Mouse (Mus musculus) liver, embryonic 13.5 days (tissue): ENCODE results near the gene Slc29a3. TPM values are rescaled to one million over a fixed set of nuclear protein-coding genes. Genes with fewer than 3 reads are reported as not detected.
"Not testable (repeated sequence)": the region's sequence is repeated elsewhere in the genome, so short reads cannot be mapped to it uniquely, and the experiment has no call there.

Experiments used
- ATAC-seq: fragments of 200-750 bp; cut with Nextera tagmentation; 2 replicates; pipeline ENCODE4 v1.8.0; 2017; ENCODE audit warnings: low read depth, mild to moderate bottlenecking, moderate number of reproducible peaks, moderate library complexity
- DNase-seq: peaks from one replicate; pipeline ENCODE4 v3.0.0; 2022
- H3K27ac ChIP-seq: fragments of 300-500 bp; sonication (generic); 2 replicates; pipeline ENCODE4 v1.5.1; 2015; ENCODE audit warnings: moderate library complexity, mild to moderate bottlenecking, inconsistent platforms
- H3K27me3 ChIP-seq: fragments of 300-500 bp; sonication (generic); 2 replicates; pipeline ENCODE4 v1.6.1; 2015; ENCODE audit warnings: mild to moderate bottlenecking, inconsistent platforms
- H3K36me3 ChIP-seq: fragments of 300-500 bp; sonication (generic); 2 replicates; pipeline ENCODE4 v1.6.1; 2015; ENCODE audit warnings: mild to moderate bottlenecking, inconsistent platforms
- H3K4me1 ChIP-seq: fragments of 300-500 bp; sonication (generic); replicated peaks from 2 replicates; pipeline ENCODE4 v1.6.1; 2015; ENCODE audit warnings: inconsistent platforms
- H3K4me2 ChIP-seq: fragments of 300-500 bp; sonication (generic); 2 replicates; pipeline ENCODE4 v1.6.1; 2015; ENCODE audit warnings: inconsistent platforms, mild to moderate bottlenecking, moderate library complexity
- H3K4me3 ChIP-seq: fragments of 300-500 bp; sonication (generic); replicated peaks from 2 replicates; pipeline ENCODE4 v1.5.1; 2015; ENCODE audit warnings: mild to moderate bottlenecking, inconsistent platforms
- H3K9ac ChIP-seq: fragments of 300-500 bp; sonication (generic); 2 replicates; pipeline ENCODE4 v1.6.1; 2015; ENCODE audit warnings: mild to moderate bottlenecking, inconsistent platforms
- H3K9me3 ChIP-seq: fragments of 300-500 bp; sonication (generic); replicated peaks from 2 replicates; pipeline ENCODE4 v1.6.1; 2016; ENCODE audit warnings: inconsistent platforms
- WGBS: fragments of 180-500 bp; shearing (Covaris S2); methylation state at CpG from one replicate; pipeline ENCODE4 v1.1.7; 2015; ENCODE audit not compliant: insufficient replicate concordance; 5-methylcytosine and 5-hydroxymethylcytosine counted together
- polyA plus RNA-seq: library from polyadenylated mRNA; unstranded; fragments of >200 nt; fragmentation: Nextera tagmentation; extraction: Ambion mirVana; gene quantifications from 2 replicates; pipeline ENCODE4 v1.2.1, GENCODE M21; 2015

Gene Slc29a3
- polyA plus RNA-seq, 1 experiment from 2014 or later: 4.3 TPM

- H3K4me3 ChIP-seq: no peak overlapping the region
- no peaks in the 10 kb centered on the region for H3K9me3 ChIP-seq
- WGBS: 55% methylated on average over 12 of the region's 12 CpGs
- H3K4me1 ChIP-seq: no peaks in the 10 kb centered on the region
- DNase-seq (no peak), ATAC-seq (no peak)
- no peaks in the 10 kb centered on the region for H3K27me3 ChIP-seq
- H3K9ac ChIP-seq: no peak overlapping the region
- no peak overlapping the region for H3K27ac ChIP-seq
- H3K4me2 ChIP-seq: no peak overlapping the region
- H3K36me3 ChIP-seq: no peaks in the 10 kb centered on the region
Observed at GRCm38 (mm10) chr10:60721640-60722039, 31.0 kb downstream of the Slc29a3 start.

- Histone ChIP-seq H3K4me2 (no peak overlapping the region), H3K27me3 (no peaks in the 10 kb centered on the region), H3K36me3 (peaks cover 10% of the 10 kb centered on the region), H3K9ac (no peak overlapping the region), H3K4me1 (no peaks in the 10 kb centered on the region), H3K9me3 (no peaks in the 10 kb centered on the region), H3K27ac (no peak overlapping the region), H3K4me3 (no peak overlapping the region)
- WGBS: 62% methylated on average over 5 of the region's 5 CpGs
- DNase-seq (no peak), ATAC-seq (no peak)
Observed at GRCm38 (mm10) chr10:60720461-60720860, 32.1 kb downstream of the Slc29a3 start.

GRCm38 (mm10) chr10:60718491-60718890 lies 34.1 kb downstream of the Slc29a3 start:
- H3K9ac ChIP-seq: no peak overlapping the region
- no peak for ATAC-seq
- no peaks in the 10 kb centered on the region for H3K9me3 ChIP-seq
- 52% methylated on average over 2 of the region's 2 CpGs for WGBS
- H3K27ac ChIP-seq: no peak overlapping the region
- H3K4me3 ChIP-seq: no peak overlapping the region
- no peaks in the 10 kb centered on the region for H3K27me3 ChIP-seq
- H3K4me2 ChIP-seq: no peak overlapping the region
- no peaks in the 10 kb centered on the region for H3K4me1 ChIP-seq
- peaks cover 22% of the 10 kb centered on the region for H3K36me3 ChIP-seq
- no peak for DNase-seq

- WGBS: 59% methylated on average over 3 of the region's 3 CpGs
- H3K9ac ChIP-seq: no peak overlapping the region
- H3K9me3 ChIP-seq: no peaks in the 10 kb centered on the region
- no peak overlapping the region for H3K4me2 ChIP-seq
- no peaks in the 10 kb centered on the region for H3K27me3 ChIP-seq
- DNase-seq (no peak), ATAC-seq (0 out of 2 replicates have a peak, but pooled peaks have one; percentile 20)
- H3K36me3 ChIP-seq: peaks cover 22% of the 10 kb centered on the region
- no peaks in the 10 kb centered on the region for H3K4me1 ChIP-seq
- no peak overlapping the region for H3K4me3 ChIP-seq
- H3K27ac ChIP-seq: no peak overlapping the region
Observed at GRCm38 (mm10) chr10:60716449-60716848, 36.1 kb downstream of the Slc29a3 start.

- not testable (repeated sequence) for ATAC-seq, DNase-seq, H3K27me3 ChIP-seq, H3K4me1 ChIP-seq, H3K9me3 ChIP-seq, H3K27ac ChIP-seq, H3K4me2 ChIP-seq, H3K9ac ChIP-seq, H3K4me3 ChIP-seq
- peaks cover 22% of the 10 kb centered on the region for H3K36me3 ChIP-seq
- 46% methylated on average over 8 of the region's 8 CpGs for WGBS
Observed at GRCm38 (mm10) chr10:60712299-60712698, 40.3 kb downstream of the Slc29a3 start.

- Histone ChIP-seq H3K4me2 (no peak overlapping the region), H3K9me3 (no peaks in the 10 kb centered on the region), H3K27me3 (no peaks in the 10 kb centered on the region), H3K4me1 (no peaks in the 10 kb centered on the region), H3K9ac (no peak overlapping the region), H3K27ac (no peak overlapping the region), H3K36me3 (peaks cover under 1% of the 10 kb centered on the region; the same call in 1 of the 2 replicates), H3K4me3 (no peak overlapping the region)
- ATAC-seq: peak; percentile 73
- DNase-seq: no peak
- WGBS: 60% methylated on average over 5 of the region's 5 CpGs
Observed at GRCm38 (mm10) chr10:60708837-60709236, 43.8 kb downstream of the Slc29a3 start.

- no peak overlapping the region for H3K27ac ChIP-seq
- ATAC-seq: no peak
- no peaks in the 10 kb centered on the region for H3K36me3 ChIP-seq
- no peaks in the 10 kb centered on the region for H3K4me1 ChIP-seq
- H3K9me3 ChIP-seq: no peaks in the 10 kb centered on the region
- 59% methylated on average over 4 of the region's 4 CpGs for WGBS
- H3K4me3 ChIP-seq: no peak overlapping the region
- H3K27me3 ChIP-seq: no peaks in the 10 kb centered on the region
- no peak overlapping the region for H3K4me2 ChIP-seq
- no peak overlapping the region for H3K9ac ChIP-seq
- no peak for DNase-seq
Observed at GRCm38 (mm10) chr10:60706268-60706667, 46.3 kb downstream of the Slc29a3 start.

- no peak overlapping the region for H3K4me3 ChIP-seq
- H3K4me2 ChIP-seq: no peak overlapping the region
- H3K4me1 ChIP-seq: no peaks in the 10 kb centered on the region
- no peak overlapping the region for H3K27ac ChIP-seq
- H3K27me3 ChIP-seq: no peaks in the 10 kb centered on the region
- H3K9ac ChIP-seq: no peak overlapping the region
- H3K36me3 ChIP-seq: no peaks in the 10 kb centered on the region
- WGBS: 41% methylated on average over 2 of the region's 2 CpGs
- no peaks in the 10 kb centered on the region for H3K9me3 ChIP-seq
- no peak for ATAC-seq
- DNase-seq: no peak
Observed at GRCm38 (mm10) chr10:60705134-60705533, 47.5 kb downstream of the Slc29a3 start.

GRCm38 (mm10) chr10:60697775-60698174 lies 54.8 kb downstream of the Slc29a3 start:
- DNase-seq (no peak), ATAC-seq (no peak)
- H3K4me1 ChIP-seq: no peaks in the 10 kb centered on the region
- no peaks in the 10 kb centered on the region for H3K9me3 ChIP-seq
- H3K9ac ChIP-seq: no peak overlapping the region
- 53% methylated on average over 6 of the region's 6 CpGs for WGBS
- no peak overlapping the region for H3K27ac ChIP-seq
- H3K27me3 ChIP-seq: peaks cover 9% of the 10 kb centered on the region; the same call in 1 of the 2 replicates
- H3K36me3 ChIP-seq: no peaks in the 10 kb centered on the region
- no peak overlapping the region for H3K4me3 ChIP-seq
- H3K4me2 ChIP-seq: no peak overlapping the region

GRCm38 (mm10) chr10:60696975-60697374 lies 55.6 kb downstream of the Slc29a3 start:
- Histone ChIP-seq H3K9me3 (no peaks in the 10 kb centered on the region), H3K36me3 (no peaks in the 10 kb centered on the region), H3K27me3 (peaks cover 9% of the 10 kb centered on the region; the same call in 1 of the 2 replicates), H3K9ac (no peak overlapping the region), H3K4me2 (no peak overlapping the region), H3K4me1 (no peaks in the 10 kb centered on the region), H3K4me3 (no peak overlapping the region), H3K27ac (no peak overlapping the region)
- DNase-seq (peak; percentile 22), ATAC-seq (no peak)
- WGBS: 5% methylated on average over 5 of the region's 5 CpGs

GRCm38 (mm10) chr10:60696390-60696789 lies 56.2 kb downstream of the Slc29a3 start, which contains the start of gene Cdh23:
Gene Cdh23, minus strand, starts transcription at chr10:60696490.
- Histone ChIP-seq H3K4me1 (no peaks in the 10 kb centered on the region), H3K9ac (no peak within 1 kb of the TSS), H3K27me3 (peaks cover 9% of the 10 kb centered on the region; the same call in 1 of the 2 replicates), H3K9me3 (no peaks in the 10 kb centered on the region), H3K36me3 (no peaks in the 10 kb centered on the region), H3K4me2 (no peak within 1 kb of the TSS), H3K27ac (no peak within 1 kb of the TSS), H3K4me3 (no peak within 1 kb of the TSS)
- 73% methylated on average over 6 of the region's 6 CpGs for WGBS
- DNase-seq (no peak), ATAC-seq (no peak)

- DNase-seq: no peak
- Histone ChIP-seq H3K27ac (no peak overlapping the region), H3K4me1 (peaks cover 4% of the 10 kb centered on the region), H3K36me3 (no peaks in the 10 kb centered on the region), H3K4me2 (no peak overlapping the region), H3K9ac (no peak overlapping the region), H3K27me3 (peaks cover 38% of the 10 kb centered on the region), H3K4me3 (no peak overlapping the region), H3K9me3 (no peaks in the 10 kb centered on the region)
- WGBS: 57% methylated on average over 20 of the region's 20 CpGs
- ATAC-seq: no peak
Observed at GRCm38 (mm10) chr10:60691671-60692390, 60.8 kb downstream of the Slc29a3 start.
